Mouse (Mus musculus) kidney, embryonic 16.5 days (tissue): ENCODE measurements around the gene Apol7b. TPM values are rescaled to one million over a fixed set of nuclear protein-coding genes. Genes with fewer than 3 reads are reported as not detected.

Source experiments
- ATAC-seq: fragments of 200-750 bp; cut with Nextera tagmentation; 2 replicates; pipeline ENCODE4 v1.8.0; 2017; ENCODE audit warnings: moderate TSS enrichment; ENCODE audit not compliant: low FRiP score, low TSS enrichment
- H3K27ac ChIP-seq: fragments of 300-500 bp; sonication (generic); 2 replicates; pipeline ENCODE4 v1.5.1; 2014; ENCODE audit warnings: low read length
- H3K27me3 ChIP-seq: fragments of 300-500 bp; sonication (generic); 2 replicates; pipeline ENCODE4 v1.6.1; 2014; ENCODE audit warnings: low read length, control low read depth, mixed read lengths; ENCODE audit not compliant: insufficient read depth
- H3K36me3 ChIP-seq: fragments of 300-500 bp; sonication (generic); 2 replicates; pipeline ENCODE4 v1.6.1; 2014; ENCODE audit warnings: low read length, control low read depth, mixed read lengths; ENCODE audit not compliant: insufficient read depth
- H3K4me1 ChIP-seq: fragments of 300-500 bp; sonication (generic); 2 replicates; pipeline ENCODE4 v1.6.1; 2014; ENCODE audit warnings: low read length, control low read depth, mixed read lengths; ENCODE audit not compliant: insufficient read depth
- H3K4me2 ChIP-seq: fragments of 300-500 bp; sonication (generic); replicated peaks from 2 replicates; pipeline ENCODE4 v1.6.1; 2014; ENCODE audit warnings: low read depth, low read length
- H3K4me3 ChIP-seq: fragments of 300-500 bp; sonication (generic); 2 replicates; pipeline ENCODE4 v1.5.1; 2014; ENCODE audit warnings: mild to moderate bottlenecking, low read length
- H3K9ac ChIP-seq: fragments of 300-500 bp; sonication (generic); replicated peaks from 2 replicates; pipeline ENCODE4 v1.6.1; 2014; ENCODE audit warnings: low read length
- H3K9me3 ChIP-seq: fragments of 300-500 bp; sonication (generic); 2 replicates; pipeline ENCODE4 v1.6.1; 2016; ENCODE audit warnings: low read length, control low read depth
- WGBS: fragments of 180-500 bp; shearing (Covaris S2); extraction: QIAGEN DNeasy Blood & Tissue Kit; methylation state at CpG from one replicate; pipeline ENCODE4 v1.1.7; 2014; 5-methylcytosine and 5-hydroxymethylcytosine counted together
- polyA plus RNA-seq: library from polyadenylated mRNA; unstranded; fragments of >200 nt; fragmentation: Nextera tagmentation; extraction: Ambion mirVana; gene quantifications from 2 replicates; pipeline ENCODE4 v1.2.1, GENCODE M21; 2015

Apol7b gene
- polyA plus RNA-seq, 1 experiment from 2014 or later: 0.12 TPM

GRCm38 (mm10) chr15:77387462-77387861 lies 59.8 kb downstream of the Apol7b start:
- H3K27me3 ChIP-seq: no peaks in the 10 kb centered on the region; the same call in 1 of the 2 replicates
- no peaks in the 10 kb centered on the region for H3K4me1 ChIP-seq
- ATAC-seq: 0 out of 2 replicates have a peak, but pooled peaks have one; percentile 12
- no peak overlapping the region for H3K9ac ChIP-seq
- WGBS: 84% methylated on average over 2 of the region's 2 CpGs
- no peaks in the 10 kb centered on the region for H3K9me3 ChIP-seq
- no peak overlapping the region for H3K27ac ChIP-seq
- H3K36me3 ChIP-seq: no peaks in the 10 kb centered on the region
- H3K4me2 ChIP-seq: no peak overlapping the region
- H3K4me3 ChIP-seq: no peak overlapping the region

DNA sequence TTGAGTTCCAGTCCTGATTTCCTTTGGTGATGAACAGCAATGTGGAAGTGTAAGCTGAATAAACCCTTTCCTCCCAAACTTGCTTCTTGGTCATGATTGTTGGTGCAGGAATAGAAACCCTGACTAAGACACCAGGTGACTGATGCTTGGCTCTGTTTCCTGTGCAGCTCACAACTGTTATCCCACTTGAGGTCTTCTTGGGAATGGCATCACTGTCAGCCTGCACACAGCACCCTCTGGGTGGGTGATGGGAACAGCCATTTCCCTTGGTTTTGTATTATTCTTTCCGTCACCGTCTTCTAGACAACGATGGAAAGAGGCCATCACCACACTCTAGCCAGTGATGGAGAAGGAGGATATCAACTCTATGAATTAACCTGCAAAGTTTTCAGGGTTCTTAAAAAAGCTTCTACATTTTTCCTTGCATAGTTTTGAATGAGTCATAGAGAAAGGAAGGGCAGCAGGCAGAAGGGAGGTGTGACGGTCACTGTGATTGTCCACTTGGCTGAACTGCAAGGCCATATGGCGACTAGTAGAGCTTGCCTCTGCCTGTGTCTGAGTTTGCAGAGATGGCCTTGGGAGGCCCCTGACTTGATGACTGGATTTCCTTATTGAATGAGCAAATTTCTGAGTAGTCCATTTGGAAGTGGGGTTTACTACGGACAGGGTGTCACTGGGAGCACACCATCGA lies 62.8 kb downstream of the Apol7b start:
- H3K9me3 ChIP-seq: no peaks in the 10 kb centered on the region
- no peaks in the 10 kb centered on the region for H3K36me3 ChIP-seq
- ATAC-seq: no peak
- WGBS: 90% methylated on average over 7 of the region's 7 CpGs
- no peak overlapping the region for H3K27ac ChIP-seq
- H3K4me2 ChIP-seq: no peak overlapping the region
- no peaks in the 10 kb centered on the region; the same call in 1 of the 2 replicates for H3K27me3 ChIP-seq
- no peak overlapping the region for H3K9ac ChIP-seq
- no peaks in the 10 kb centered on the region for H3K4me1 ChIP-seq
- no peak overlapping the region for H3K4me3 ChIP-seq

DNA sequence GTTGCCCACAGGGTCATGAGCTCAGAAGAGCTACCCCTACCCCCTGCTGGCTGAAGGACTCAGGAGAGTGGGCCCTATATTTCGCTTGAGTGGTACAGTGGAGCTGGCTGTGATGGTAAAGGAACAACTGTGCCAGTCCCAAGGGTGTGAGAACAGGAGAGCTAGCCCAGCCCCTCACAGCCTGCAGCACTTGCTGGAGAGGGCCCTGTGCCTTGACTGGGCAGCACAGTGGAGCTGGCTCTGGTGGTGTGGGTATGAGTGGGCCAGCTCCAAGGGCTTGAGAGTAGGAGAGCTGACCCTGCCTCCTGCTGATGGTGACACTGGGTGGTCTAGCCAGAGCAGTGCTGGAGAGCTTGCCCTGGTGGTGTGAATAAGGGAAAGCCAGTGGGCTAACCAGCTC lies 64.4 kb downstream of the Apol7b start:
- H3K36me3 ChIP-seq: no peaks in the 10 kb centered on the region
- H3K4me1 ChIP-seq: no peaks in the 10 kb centered on the region
- 75% methylated on average over 1 of the region's 1 CpGs for WGBS
- H3K9ac ChIP-seq: no peak overlapping the region
- no peak for ATAC-seq
- no peak overlapping the region for H3K4me3 ChIP-seq
- no peak overlapping the region for H3K27ac ChIP-seq
- peaks cover 3% of the 10 kb centered on the region; the same call in 1 of the 2 replicates for H3K9me3 ChIP-seq
- no peak overlapping the region for H3K4me2 ChIP-seq
- H3K27me3 ChIP-seq: no peaks in the 10 kb centered on the region; the same call in 1 of the 2 replicates

DNA sequence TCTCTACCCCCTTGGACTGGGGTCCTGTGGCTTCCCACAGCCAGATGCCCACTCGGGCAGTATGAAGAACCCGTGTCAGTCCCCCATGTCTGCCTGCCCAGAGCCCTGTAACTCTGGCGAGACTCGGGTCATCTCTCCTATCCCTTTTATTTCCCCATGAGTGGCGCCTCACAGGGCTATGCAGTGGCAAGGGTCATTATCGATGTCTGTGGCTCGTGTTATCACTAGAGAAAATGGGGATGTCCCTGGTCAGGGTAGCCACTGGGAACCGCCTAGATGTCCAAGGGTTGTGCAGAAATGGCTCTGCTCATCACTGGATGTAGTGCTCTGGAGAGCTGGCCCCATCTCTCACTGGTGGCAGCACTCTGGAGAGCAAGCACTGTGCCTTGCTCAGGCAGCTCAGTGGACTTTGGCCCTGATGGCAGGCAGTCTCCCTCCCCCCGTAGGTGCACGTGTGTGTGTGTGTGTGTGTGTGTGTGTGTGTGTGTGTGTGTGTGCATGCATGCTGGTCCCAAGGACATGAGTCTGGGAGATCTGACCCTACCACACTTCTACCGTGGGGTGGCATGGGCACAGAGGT lies 64.9 kb downstream of the Apol7b start:
- H3K27ac ChIP-seq: no peak overlapping the region
- no peak overlapping the region for H3K4me2 ChIP-seq
- H3K4me1 ChIP-seq: no peaks in the 10 kb centered on the region
- peaks cover 3% of the 10 kb centered on the region; the same call in 1 of the 2 replicates for H3K9me3 ChIP-seq
- H3K9ac ChIP-seq: no peak overlapping the region
- ATAC-seq: no peak
- 83% methylated on average over 11 of the region's 11 CpGs for WGBS
- H3K36me3 ChIP-seq: no peaks in the 10 kb centered on the region
- no peaks in the 10 kb centered on the region; the same call in 1 of the 2 replicates for H3K27me3 ChIP-seq
- H3K4me3 ChIP-seq: no peak overlapping the region

- Histone ChIP-seq H3K27me3 (no peaks in the 10 kb centered on the region), H3K9me3 (peaks cover 3% of the 10 kb centered on the region; the same call in 1 of the 2 replicates), H3K4me1 (no peaks in the 10 kb centered on the region), H3K36me3 (no peaks in the 10 kb centered on the region), H3K4me2 (no peak overlapping the region), H3K4me3 (no peak overlapping the region), H3K9ac (no peak overlapping the region), H3K27ac (no peak overlapping the region)
- 81% methylated on average over 6 of the region's 6 CpGs for WGBS
- no peak for ATAC-seq
Measured at GRCm38 (mm10) chr15:77381481-77381880, 65.8 kb downstream of the Apol7b start.

DNA sequence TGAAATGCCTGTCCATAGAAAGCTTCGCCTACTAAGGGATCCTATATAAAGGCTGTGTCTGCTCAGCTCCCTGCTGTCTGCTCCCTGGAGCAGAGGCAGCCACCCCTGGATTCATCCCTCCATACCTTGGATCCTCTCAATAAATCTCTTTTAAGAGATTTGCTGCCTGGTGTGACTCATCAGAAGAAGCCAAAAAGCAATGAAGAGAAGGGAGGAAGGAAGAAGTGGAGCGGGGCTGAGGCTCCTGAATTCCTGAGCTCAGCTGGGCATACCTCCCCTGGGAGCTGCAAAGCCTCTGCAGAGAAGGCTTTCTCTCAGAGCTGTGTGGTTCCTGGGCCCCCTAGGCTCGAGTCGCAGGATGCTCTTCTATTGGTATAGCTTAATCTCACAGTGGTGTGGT lies 67.4 kb downstream of the Apol7b start:
- 46% methylated on average over 4 of the region's 4 CpGs for WGBS
- Histone ChIP-seq H3K27ac (no peak overlapping the region), H3K4me1 (no peaks in the 10 kb centered on the region), H3K4me3 (no peak overlapping the region), H3K36me3 (no peaks in the 10 kb centered on the region), H3K9ac (no peak overlapping the region), H3K9me3 (peaks cover 3% of the 10 kb centered on the region; the same call in 1 of the 2 replicates), H3K27me3 (no peaks in the 10 kb centered on the region), H3K4me2 (no peak overlapping the region)
- no peak for ATAC-seq

DNA sequence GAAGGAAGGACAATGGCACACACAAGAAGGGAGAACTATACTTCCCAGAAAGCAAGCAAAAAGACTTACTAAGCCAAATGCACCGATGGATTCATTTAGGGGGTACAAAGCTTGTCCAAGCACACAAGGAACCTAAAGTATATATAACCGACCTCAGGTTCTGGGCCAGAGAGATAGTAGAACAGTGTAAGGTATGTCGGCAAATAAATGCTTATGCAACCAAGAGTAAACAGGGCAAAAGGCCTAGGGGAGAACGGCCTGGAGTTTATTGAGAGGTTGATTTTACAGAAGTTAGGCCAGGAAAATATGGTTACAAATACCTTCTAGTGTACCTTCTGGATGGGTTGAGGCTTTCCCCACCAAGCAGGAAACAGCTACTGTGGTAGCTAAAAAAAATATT lies 69.9 kb downstream of the Apol7b start:
- H3K9me3 ChIP-seq: peaks cover 3% of the 10 kb centered on the region; the same call in 1 of the 2 replicates
- H3K4me1 ChIP-seq: no peaks in the 10 kb centered on the region
- no peak overlapping the region for H3K27ac ChIP-seq
- H3K27me3 ChIP-seq: no peaks in the 10 kb centered on the region
- H3K4me3 ChIP-seq: no peak overlapping the region
- H3K36me3 ChIP-seq: no peaks in the 10 kb centered on the region
- ATAC-seq: no peak
- H3K4me2 ChIP-seq: no peak overlapping the region
- 90% methylated on average over 4 of the region's 4 CpGs for WGBS
- H3K9ac ChIP-seq: no peak overlapping the region

DNA sequence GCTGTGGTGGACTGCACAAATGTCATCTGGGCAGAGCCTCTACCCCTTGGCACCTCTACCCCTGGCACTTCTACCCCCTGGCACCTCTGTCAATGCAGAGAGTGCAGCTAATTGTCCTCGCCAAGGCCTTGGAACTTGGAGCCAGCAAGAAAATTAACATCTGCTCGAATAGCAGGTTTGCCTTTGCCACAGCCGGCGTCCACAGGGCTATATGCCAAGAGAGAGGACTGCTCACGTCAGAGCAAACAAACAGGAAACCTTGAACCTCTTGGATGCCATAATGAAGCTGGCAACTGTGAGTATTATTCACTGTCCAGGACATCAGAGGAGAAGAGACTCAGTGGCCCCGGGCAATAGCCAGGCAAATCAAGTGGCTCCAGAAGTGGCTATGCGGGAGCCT lies 70.4 kb downstream of the Apol7b start:
- H3K4me3 ChIP-seq: no peak overlapping the region
- H3K9me3 ChIP-seq: peaks cover 3% of the 10 kb centered on the region; the same call in 1 of the 2 replicates
- H3K9ac ChIP-seq: no peak overlapping the region
- no peaks in the 10 kb centered on the region for H3K36me3 ChIP-seq
- no peak overlapping the region for H3K4me2 ChIP-seq
- no peaks in the 10 kb centered on the region for H3K4me1 ChIP-seq
- WGBS: 81% methylated on average over 7 of the region's 7 CpGs
- H3K27me3 ChIP-seq: no peaks in the 10 kb centered on the region
- H3K27ac ChIP-seq: no peak overlapping the region
- no peak for ATAC-seq
